33 mouse cellular contexts compared by ENCODE assay signal in the genomic region with DNA sequence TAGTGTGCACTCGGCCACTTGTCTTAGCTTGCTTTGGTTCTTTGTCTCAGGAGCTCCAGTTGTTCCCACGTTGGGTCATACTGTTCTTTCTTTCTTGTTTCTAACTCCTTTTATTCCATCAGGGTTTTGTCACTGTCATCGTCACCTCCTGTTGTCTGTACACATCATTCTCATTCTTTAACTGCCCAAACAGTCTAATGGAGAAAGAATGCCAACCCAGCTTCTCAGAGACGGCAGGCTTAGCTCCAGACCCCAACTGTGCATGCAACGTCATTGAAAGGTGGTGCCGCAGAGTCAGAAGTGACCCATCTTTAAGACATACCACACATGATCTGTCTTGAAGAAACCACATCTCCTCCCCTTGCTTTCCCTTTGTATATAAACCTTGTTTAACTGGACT. TPM values are rescaled to one million over a fixed set of nuclear protein-coding genes. Genes with fewer than 3 reads are reported as not detected.
"Had no signal": no experiment of that assay in that cellular context is flagged by ENCODE, and none has a peak within 500 bp of the region (broad histone marks: within the 10 kb centered on the region; RNA-seq: fewer than 3 reads in every experiment).

No protein-coding gene starts in this region.

- DNase-seq: heart, postnatal 10 days; heart, postnatal 36 days; heart, postnatal 4 days; kidney, adult 11 months; kidney, adult 18-20 months; kidney, adult 8-10 months; kidney, adult 9 months; kidney, postnatal 14 days; kidney, postnatal 25 days; kidney, postnatal 4 days; layer of hippocampus, adult 9-11 months; layer of hippocampus, postnatal 36 days had no signal

- H3K9me3 ChIP-seq: heart, embryonic 10.5 days; heart, embryonic 12.5 days; heart, embryonic 13.5 days; heart, embryonic 15.5 days; hindbrain, embryonic 10.5 days; hindbrain, embryonic 12.5 days; hindbrain, embryonic 13.5 days; hindbrain, embryonic 15.5 days; intestine, embryonic 15.5 days; kidney, embryonic 15.5 days had no signal

- H3K4me1 ChIP-seq: heart, embryonic 15.5 days; hindbrain, embryonic 15.5 days; intestine, embryonic 15.5 days; kidney, embryonic 15.5 days had no signal

- H3K36me3 ChIP-seq: heart, embryonic 10.5 days; heart, embryonic 12.5 days; heart, embryonic 13.5 days; heart, embryonic 15.5 days; hindbrain, embryonic 10.5 days; hindbrain, embryonic 12.5 days; hindbrain, embryonic 13.5 days; hindbrain, embryonic 15.5 days; intestine, embryonic 15.5 days; kidney, embryonic 15.5 days had no signal

- H3K27me3 ChIP-seq: heart, embryonic 12.5 days; heart, embryonic 13.5 days; heart, embryonic 15.5 days; hindbrain, embryonic 12.5 days; hindbrain, embryonic 13.5 days; hindbrain, embryonic 15.5 days; intestine, embryonic 15.5 days; kidney, embryonic 15.5 days had no signal

- H3K4me3 ChIP-seq: heart, embryonic 10.5 days; heart, embryonic 12.5 days; heart, embryonic 13.5 days; heart, embryonic 15.5 days; hindbrain, embryonic 10.5 days; hindbrain, embryonic 12.5 days; hindbrain, embryonic 13.5 days; hindbrain, embryonic 15.5 days; intestine, embryonic 15.5 days; kidney, embryonic 15.5 days; layer of hippocampus, adult 2 months; left cerebral cortex, adult 2 months had no signal

- H3K9ac ChIP-seq: heart, embryonic 12.5 days; heart, embryonic 13.5 days; heart, embryonic 15.5 days; hindbrain, embryonic 12.5 days; hindbrain, embryonic 13.5 days; hindbrain, embryonic 14.5 days; hindbrain, embryonic 15.5 days; intestine, embryonic 15.5 days; kidney, embryonic 15.5 days had no signal

- H3K27ac ChIP-seq: heart, embryonic 10.5 days; heart, embryonic 13.5 days; heart, embryonic 15.5 days; hindbrain, embryonic 10.5 days; hindbrain, embryonic 12.5 days; hindbrain, embryonic 13.5 days; hindbrain, embryonic 14.5 days; hindbrain, embryonic 15.5 days; hindbrain, postnatal 0 days; intestine, embryonic 15.5 days; kidney, embryonic 15.5 days; kidney, postnatal 0 days; layer of hippocampus, adult 2 months; left cerebral cortex, adult 2 months had no signal

- H3K4me2 ChIP-seq: heart, embryonic 11.5 days; heart, embryonic 12.5 days; heart, embryonic 13.5 days; heart, embryonic 15.5 days; hindbrain, embryonic 12.5 days; hindbrain, embryonic 13.5 days; hindbrain, embryonic 14.5 days; hindbrain, embryonic 15.5 days; intestine, embryonic 15.5 days; kidney, embryonic 15.5 days had no signal

- ATAC-seq: hindbrain, embryonic 16.5 days; hindbrain, postnatal 0 days; inflammation-experienced regulatory T-cells, adult 6 months; intestine, embryonic 15.5 days; intestine, embryonic 16.5 days; intestine, postnatal 0 days had no signal

RNA-seq across cellular contexts. Expression of a gene that starts 31.0 kb away (rescaled TPM):
- total RNA-seq: hematopoietic stem cell, adult 5-6 weeks had no signal
- polyA plus RNA-seq: inflammation-experienced regulatory T-cells, adult 6 months had no signal
